8 mouse cellular contexts compared by ENCODE assay signal in genomic region chr3:41564471-41565213, GRCm38 (mm10). TPM values are rescaled to one million over a fixed set of nuclear protein-coding genes. Genes with fewer than 3 reads are reported as not detected.
DNase-seq lines count a peak whose midpoint lies in the region; ATAC-seq and TF ChIP-seq lines count a peak whose summit lies in the region.

No protein-coding gene starts in this region.

- DNase-seq in adrenal gland, adult (ENCODE audit: inconsistent age in 2 of 2, low spot score in 1 of 2): peak; percentile 86 to 96
- peak; percentile 57 to 69 for DNase-seq in gastrocnemius, adult 8-10 months (ENCODE audit: low spot score in 2 of 2)
- DNase-seq in hindbrain, postnatal 0 days (ENCODE audit: low spot score): peak; percentile 76
- DNase-seq in left cerebral cortex, adult 8-10 months (ENCODE audit: low spot score in 2 of 2): peak; percentile 70 to 76
- peak; percentile 65 to 76 for DNase-seq in right cerebral cortex, adult 2 months (ENCODE audit: low spot score in 2 of 2)
- peak; percentile 83 for DNase-seq in urinary bladder, postnatal 14 days (ENCODE audit: low spot score)

- peak overlapping the region; percentile 72 for H3K4me3 ChIP-seq in cortical plate, adult 2 months (ENCODE audit: insufficient read depth, low read length)
- H3K4me3 ChIP-seq in hindbrain, postnatal 0 days (ENCODE audit: low read length): peak overlapping the region; percentile 84

- peak overlapping the region; percentile 90 for H3K27ac ChIP-seq in cortical plate, adult 2 months (ENCODE audit: insufficient read depth, low read length)
- peak overlapping the region; percentile 93 for H3K27ac ChIP-seq in hindbrain, postnatal 0 days

- no peaks in the 10 kb centered on the region for H3K27me3 ChIP-seq in hindbrain, postnatal 0 days (ENCODE audit: insufficient read depth, low read length)

- WGBS in hindbrain, postnatal 0 days: under 1% methylated on average over 46 of the region's 60 CpGs

- TF ChIP-seq CTCF in cortical plate, adult 2 months (IDR thresholded peaks at IDR 0.05; ENCODE audit: extremely low read depth, insufficient read depth, low read length): no peak
- TF ChIP-seq CTCF in hindbrain, postnatal 0 days (IDR thresholded peaks at IDR 0.05; ENCODE audit: low read depth): peak; percentile 32

- H3K9ac ChIP-seq in hindbrain, postnatal 0 days (replicated peaks; ENCODE audit: low read length): peak overlapping the region; percentile 85

- no peaks in the 10 kb centered on the region for H3K9me3 ChIP-seq in hindbrain, postnatal 0 days (ENCODE audit: low read length)

- H3K4me2 ChIP-seq in hindbrain, postnatal 0 days (ENCODE audit: low read depth, low read length): peak overlapping the region; percentile 91

- TF ChIP-seq POLR2A in cortical plate, adult 2 months (IDR thresholded peaks at IDR 0.05; ENCODE audit: extremely low read depth, insufficient read depth, low read length): no peak

- H3K36me3 ChIP-seq in hindbrain, postnatal 0 days (ENCODE audit: insufficient read depth, low read length): no peaks in the 10 kb centered on the region

- H3K4me1 ChIP-seq in cortical plate, adult 2 months (ENCODE audit: control insufficient read depth, insufficient read depth, low read length): no peaks in the 10 kb centered on the region
- no peaks in the 10 kb centered on the region for H3K4me1 ChIP-seq in hindbrain, postnatal 0 days (ENCODE audit: insufficient read depth, low read length)

- ATAC-seq in hindbrain, postnatal 0 days: peak; percentile 50
- peak; percentile 60 for ATAC-seq in megakaryocyte, adult 5-6 weeks (ENCODE audit: poor library complexity, severe bottlenecking)

RNA-seq across cellular contexts. Expression of gene Jade1, which starts 9.1 kb away (rescaled TPM):
- 30.4 and 30.9 TPM in 2 replicates for polyA plus RNA-seq in cortical plate, adult 2 months (2012; rRNA removed)
- total RNA-seq in gastrocnemius, adult 8-10 months (2022): 10 to 100 TPM; 22.4 to 29.0 (median 27.6) TPM
- 19.1 and 33.4 TPM in 2 replicates for total RNA-seq in hindbrain, postnatal 0 days (2014; rRNA removed)
- 18.0 and 18.7 TPM in 2 replicates for polyA plus RNA-seq in hindbrain, postnatal 0 days (2015; fragmentation: Nextera tagmentation; extraction: Ambion mirVana)
- 10 to 100 TPM; 46.6 to 57.7 (median 50.1) TPM for total RNA-seq in left cerebral cortex, adult 8-10 months (2022)
- total RNA-seq in megakaryocyte, adult 5-6 weeks (2015): 23.4 and 26.5 TPM in 2 replicates
- total RNA-seq in megakaryocyte, adult 5-6 weeks (2017): 17.7 and 20.4 TPM in 2 replicates

Comparison
In these comparisons a context has a peak if more than half of its experiments do, and no peak if none do; other contexts are left out.
1. Peak in every context shown above with its lines: DNase-seq, ATAC-seq, H3K4me3 ChIP-seq and H3K27ac ChIP-seq.